Mouse (Mus musculus): ENCODE data around the gene Tpst2.

DNA sequence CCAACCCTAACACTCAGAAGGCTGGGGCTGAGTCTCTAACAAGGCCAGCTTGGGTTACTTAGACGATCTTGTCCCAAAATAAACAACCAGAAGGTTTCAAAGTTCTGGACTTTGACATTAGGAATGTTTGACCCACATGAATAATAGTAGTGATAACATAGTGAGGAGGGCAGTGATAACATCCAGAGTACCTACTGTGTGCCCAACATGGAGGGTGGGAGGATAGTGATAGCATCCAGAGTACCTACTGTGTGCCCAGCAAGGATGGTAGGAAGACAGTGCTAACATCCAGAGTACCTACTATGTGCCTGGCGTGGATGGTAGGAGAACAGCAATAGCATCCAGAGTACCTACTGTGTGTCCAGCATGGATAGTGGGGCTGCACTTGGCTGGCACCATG lies 17.3 kb downstream of the Tpst2 start:
- no peak for TF ChIP-seq CTCF (IDR thresholded peaks at IDR 0.05)
- no peak for TF ChIP-seq EP300 (IDR thresholded peaks at IDR 0.05; ENCODE audit: insufficient read depth, low read depth, low read length)
